Mouse (Mus musculus) C2C12 (cell line): Measurements from ENCODE around the gene Olfr1042.
"Not testable (repeated sequence)": the region's sequence is repeated elsewhere in the genome, so short reads cannot be mapped to it uniquely, and the experiment has no call there.

ENCODE experiments used
- CTCF ChIP-seq: IDR thresholded peaks from one replicate; pipeline ENCODE4 v1.5.1; 2011; ENCODE audit not compliant: control insufficient read depth, insufficient read depth, insufficient read length
- MAX ChIP-seq: IDR thresholded peaks from one replicate; pipeline ENCODE4 v1.6.1; 2011; ENCODE audit warnings: mild to moderate bottlenecking, control low read depth
- MYOD1 ChIP-seq: IDR thresholded peaks from one replicate; pipeline ENCODE4 v1.6.1; 2011; ENCODE audit warnings: low read depth; ENCODE audit not compliant: control insufficient read depth, insufficient read length

- TF ChIP-seq CTCF, MYOD1, MAX: not testable (repeated sequence)
Measured at GRCm38 (mm10) chr2:86175422-86175821, 13.8 kb upstream of the Olfr1042 start.
